8 mouse cellular contexts compared by ENCODE assay signal in the genomic region with DNA sequence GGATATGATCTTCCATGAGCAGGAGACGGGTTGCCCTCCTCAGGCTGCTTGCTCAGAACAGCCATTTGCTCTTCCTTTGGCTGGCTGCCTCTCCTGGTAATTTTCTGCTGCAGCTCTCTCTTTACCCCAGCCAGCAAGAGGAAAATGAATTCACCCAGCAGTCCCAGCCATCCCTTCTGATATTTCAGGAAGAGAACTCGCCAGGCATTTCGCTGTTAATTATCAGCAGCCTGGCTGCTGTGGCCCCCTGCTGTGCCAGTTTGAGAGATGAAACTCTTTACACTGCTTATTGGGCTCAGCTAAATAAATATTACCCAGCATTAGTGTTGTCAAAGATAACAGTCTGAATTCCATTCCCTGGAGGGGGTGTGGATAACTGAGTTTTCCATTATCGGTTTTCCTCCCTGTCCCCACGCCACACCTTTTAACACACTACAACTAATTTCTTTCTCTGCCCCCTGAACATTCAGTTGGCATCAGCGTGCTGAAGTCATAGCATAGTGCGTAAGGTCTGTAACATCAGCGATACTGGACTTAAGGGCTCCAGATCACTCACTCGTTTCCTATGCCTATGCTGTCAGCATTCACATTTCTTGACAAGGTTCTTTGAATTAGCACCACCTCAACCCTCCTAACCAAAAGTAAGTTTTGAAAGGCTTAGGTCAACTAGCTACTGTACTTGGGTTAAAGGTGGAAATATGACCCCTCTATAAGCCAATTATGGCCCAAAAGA. TPM values are rescaled to one million over a fixed set of nuclear protein-coding genes. Genes with fewer than 3 reads are reported as not detected.
DNase-seq lines count a peak whose midpoint lies in the region; ATAC-seq lines count a peak whose summit lies in the region.

No protein-coding gene starts in this region.

- no peaks in the 10 kb centered on the region for H3K9me3 ChIP-seq in midbrain, embryonic 10.5 days (replicated peaks)
- no peaks in the 10 kb centered on the region for H3K9me3 ChIP-seq in midbrain, embryonic 11.5 days (ENCODE audit: control insufficient read depth, low read length)
- H3K9me3 ChIP-seq in embryonic facial prominence, embryonic 14.5 days (ENCODE audit: control insufficient read depth, low read length): no peaks in the 10 kb centered on the region

- no peaks in the 10 kb centered on the region for H3K27me3 ChIP-seq in midbrain, embryonic 10.5 days (ENCODE audit: low read depth, poor library complexity, severe bottlenecking)
- H3K27me3 ChIP-seq in midbrain, embryonic 11.5 days (ENCODE audit: control insufficient read depth, insufficient read depth, low read length): no peaks in the 10 kb centered on the region
- H3K27me3 ChIP-seq in embryonic facial prominence, embryonic 14.5 days (replicated peaks; ENCODE audit: control insufficient read depth, insufficient read depth, low read length): no peaks in the 10 kb centered on the region

- H3K27ac ChIP-seq in midbrain, embryonic 10.5 days (replicated peaks): no peak overlapping the region
- H3K27ac ChIP-seq in midbrain, embryonic 11.5 days (ENCODE audit: low read depth, low read length): no peak overlapping the region
- no peak overlapping the region for H3K27ac ChIP-seq in embryonic facial prominence, embryonic 14.5 days (replicated peaks; ENCODE audit: low read depth, low read length)

- no peak for ATAC-seq in midbrain, embryonic 11.5 days (ENCODE audit: low FRiP score)
- ATAC-seq in embryonic facial prominence, embryonic 14.5 days (ENCODE audit: low read depth): no peak

- no peak overlapping the region for H3K4me2 ChIP-seq in midbrain, embryonic 11.5 days
- no peak overlapping the region for H3K4me2 ChIP-seq in embryonic facial prominence, embryonic 14.5 days (ENCODE audit: low read depth, low read length)

- DNase-seq in midbrain, embryonic 10.5 days (ENCODE audit: low spot score): peak; percentile 23
- no peak for DNase-seq in midbrain, embryonic 11.5 days (ENCODE audit: low spot score, missing footprints)
- DNase-seq in embryonic facial prominence, embryonic 14.5 days (ENCODE audit: low spot score): peak; percentile 41
- DNase-seq in layer of hippocampus, postnatal 36 days: peak; percentile 50 to 63
- DNase-seq in retina, postnatal 1 day: peak; percentile 65
- no peak for DNase-seq in kidney, postnatal 14 days
- DNase-seq in adrenal gland, adult 2 months: no peak
- DNase-seq in thymus, postnatal 36 days: no peak

- no peaks in the 10 kb centered on the region for H3K36me3 ChIP-seq in midbrain, embryonic 10.5 days
- no peaks in the 10 kb centered on the region for H3K36me3 ChIP-seq in midbrain, embryonic 11.5 days (ENCODE audit: control insufficient read depth, insufficient read depth, low read length)
- no peaks in the 10 kb centered on the region for H3K36me3 ChIP-seq in embryonic facial prominence, embryonic 14.5 days (ENCODE audit: control insufficient read depth, insufficient read depth, low read length)

- no peak overlapping the region for H3K9ac ChIP-seq in midbrain, embryonic 11.5 days (ENCODE audit: low read length)
- H3K9ac ChIP-seq in embryonic facial prominence, embryonic 14.5 days (ENCODE audit: low read depth, low read length): no peak overlapping the region

- 54% methylated on average over 9 of the region's 9 CpGs for WGBS in midbrain, embryonic 10.5 days
- WGBS in midbrain, embryonic 11.5 days: 58% methylated on average over 9 of the region's 9 CpGs
- WGBS in embryonic facial prominence, embryonic 14.5 days: 36% methylated on average over 9 of the region's 9 CpGs

- H3K4me3 ChIP-seq in midbrain, embryonic 10.5 days: no peak overlapping the region
- no peak overlapping the region for H3K4me3 ChIP-seq in midbrain, embryonic 11.5 days (ENCODE audit: low read depth, low read length)
- H3K4me3 ChIP-seq in embryonic facial prominence, embryonic 14.5 days (ENCODE audit: low read depth, low read length): no peak overlapping the region

- no peaks in the 10 kb centered on the region for H3K4me1 ChIP-seq in midbrain, embryonic 10.5 days
- H3K4me1 ChIP-seq in midbrain, embryonic 11.5 days (ENCODE audit: control insufficient read depth, insufficient read depth, low read length): no peaks in the 10 kb centered on the region
- 0 out of 2 replicates have a peak, but pooled peaks cover 4% of the 10 kb centered on the region for H3K4me1 ChIP-seq in embryonic facial prominence, embryonic 14.5 days (ENCODE audit: control insufficient read depth, insufficient read depth, low read length)

RNA-seq across cellular contexts. Expression of a gene that starts 42.5 kb away (rescaled TPM):
- 12.5 and 21.3 TPM in 2 replicates for polyA plus RNA-seq in midbrain, embryonic 10.5 days (2016; fragmentation: Nextera tagmentation; extraction: Ambion mirVana)
- 28.3 and 34.9 TPM in 2 replicates for polyA plus RNA-seq in midbrain, embryonic 11.5 days (2014; fragmentation: Nextera tagmentation; extraction: Ambion mirVana)
- polyA plus RNA-seq in embryonic facial prominence, embryonic 14.5 days (2014; fragmentation: Nextera tagmentation; extraction: Ambion mirVana): 10.3 and 10.4 TPM in 2 replicates
- total RNA-seq in layer of hippocampus, postnatal 36 days (2021): 1,000 to 10,000 TPM; 1,936 to 2,126 TPM
- total RNA-seq in adrenal gland, adult 2 months (2021): 10 to 100 TPM; 27.5 to 53.2 TPM
- polyA plus RNA-seq in adrenal gland, adult 2 months (2012; rRNA removed): 9.4 and 11.3 TPM in 2 replicates

Comparison
In these comparisons a context has a peak if more than half of its experiments do, and no peak if none do; other contexts are left out.
1. DNase-seq: peak in midbrain, embryonic 10.5 days (single experiment), embryonic facial prominence, embryonic 14.5 days (single experiment), layer of hippocampus, postnatal 36 days (2 of 2) and retina, postnatal 1 day (single experiment); none in midbrain, embryonic 11.5 days (single experiment), kidney, postnatal 14 days (single experiment), adrenal gland, adult 2 months (single experiment) and thymus, postnatal 36 days (0 of 2).